Mouse (Mus musculus) C2C12 (cell line): ENCODE measurements at regions not wholly inside any gene's neighbourhood (a gene's known extent, or its start where the extent isn't known, plus 50 kb on each side); places are given as distances from the start of the nearest gene placed in this dataset.

Experiments used
- H3K27me3 ChIP-seq: one replicate; pipeline ENCODE4 v1.6.1; 2011; ENCODE audit not compliant: control insufficient read depth, insufficient read depth, insufficient read length
- H3K36me3 ChIP-seq: one replicate; pipeline ENCODE4 v1.6.1; 2011; ENCODE audit not compliant: control insufficient read depth, insufficient read depth
- H3K4me3 ChIP-seq: one replicate; pipeline ENCODE4 v1.5.1; 2011; ENCODE audit warnings: mild to moderate bottlenecking, control low read depth; ENCODE audit not compliant: poor library complexity, insufficient read depth, severe bottlenecking
- H3K79me2 ChIP-seq: one replicate; pipeline ENCODE4 v1.6.1; 2011; ENCODE audit not compliant: control insufficient read depth, insufficient read depth
- H3K79me3 ChIP-seq: one replicate; pipeline ENCODE4 v1.6.1; 2011; ENCODE audit warnings: low read depth, control low read depth
- H3ac ChIP-seq: one replicate; pipeline ENCODE3; 2011; ENCODE audit warnings: low read depth; ENCODE audit not compliant: control insufficient read depth, insufficient read length
- CEBPB ChIP-seq: IDR thresholded peaks from one replicate; pipeline ENCODE4 v1.6.1; 2011; ENCODE audit warnings: low read depth, mild to moderate bottlenecking, control low read depth, moderate library complexity
- CTCF ChIP-seq: IDR thresholded peaks from one replicate; pipeline ENCODE4 v1.5.1; 2011; ENCODE audit not compliant: control insufficient read depth, insufficient read depth, insufficient read length
- FOSL1 ChIP-seq: IDR thresholded peaks from one replicate; pipeline ENCODE4 v1.8.0; 2011; ENCODE audit warnings: mild to moderate bottlenecking, low read length; ENCODE audit not compliant: poor library complexity, insufficient read depth, severe bottlenecking
- MAX ChIP-seq: IDR thresholded peaks from one replicate; pipeline ENCODE4 v1.6.1; 2011; ENCODE audit warnings: mild to moderate bottlenecking, control low read depth
- MYOD1 ChIP-seq: IDR thresholded peaks from one replicate; pipeline ENCODE4 v1.6.1; 2011; ENCODE audit warnings: low read depth; ENCODE audit not compliant: control insufficient read depth, insufficient read length
- MYOG ChIP-seq: IDR thresholded peaks from one replicate; pipeline ENCODE4 v1.6.1; 2011; ENCODE audit not compliant: control insufficient read depth, insufficient read length; ENCODE audit errors: extremely low read depth
- USF1 ChIP-seq: IDR thresholded peaks from one replicate; pipeline ENCODE4 v1.6.1; 2011; ENCODE audit warnings: low read depth, mild to moderate bottlenecking, control low read depth, moderate library complexity

DNA sequence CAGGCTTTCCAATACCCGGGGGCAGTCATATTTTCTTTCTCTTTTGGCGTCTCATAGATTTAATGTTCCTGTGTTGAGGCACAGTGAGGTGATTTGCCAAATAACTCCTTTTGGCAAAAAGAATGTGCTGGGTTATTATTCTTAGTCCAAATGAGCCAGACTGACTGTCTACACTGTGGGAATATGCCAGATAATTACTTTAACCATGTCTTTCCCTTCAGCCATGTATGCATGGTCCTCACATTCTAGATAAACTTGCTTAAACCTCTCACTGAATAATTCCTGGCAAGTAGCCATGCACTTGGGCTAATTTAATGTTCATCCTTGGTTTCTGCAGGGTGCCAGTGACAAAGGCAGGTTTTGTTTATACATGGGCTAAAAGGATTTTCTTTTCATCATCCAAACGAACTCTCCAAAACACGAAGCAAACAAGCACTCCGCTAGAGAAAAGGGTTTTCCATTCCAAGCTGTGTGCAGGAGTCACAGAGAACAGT lies 544.6 kb downstream of the Kcnj2 start:
- no peaks in the 10 kb centered on the region for H3K79me3 ChIP-seq
- no peaks in the 10 kb centered on the region for H3K36me3 ChIP-seq
- H3ac ChIP-seq = no peak overlapping the region
- TF ChIP-seq MAX (no peak), FOSL1 (no peak), USF1 (no peak), CEBPB (no peak), CTCF (no peak), MYOG (no peak), MYOD1 (no peak)
- H3K4me3 ChIP-seq = no peak overlapping the region
- no peaks in the 10 kb centered on the region for H3K27me3 ChIP-seq
- no peaks in the 10 kb centered on the region for H3K79me2 ChIP-seq

DNA sequence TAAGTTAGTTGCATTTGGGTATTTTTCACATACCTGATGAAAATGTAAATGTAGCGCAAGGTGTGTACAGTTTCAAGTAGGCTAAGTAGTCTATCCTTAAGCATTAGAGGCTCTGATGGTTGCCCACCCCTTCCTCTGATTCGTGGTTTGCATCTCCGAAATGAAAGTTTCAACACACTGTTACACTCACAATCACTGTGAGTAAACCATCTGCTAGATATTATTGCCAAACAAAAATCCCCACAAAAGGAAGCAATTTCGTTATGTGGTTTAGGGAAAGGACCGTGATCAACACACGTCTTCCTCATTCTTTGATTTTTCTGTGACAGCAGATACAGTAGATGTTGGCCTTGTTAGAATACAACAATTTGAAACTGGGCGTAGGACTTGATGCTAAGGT lies 577.6 kb downstream of the Kcnj2 start:
- Histone ChIP-seq H3K36me3 (no peaks in the 10 kb centered on the region), H3K79me2 (no peaks in the 10 kb centered on the region), H3K79me3 (no peaks in the 10 kb centered on the region), H3ac (no peak overlapping the region), H3K4me3 (no peak overlapping the region), H3K27me3 (no peaks in the 10 kb centered on the region)
- TF ChIP-seq CTCF = no peak
- TF ChIP-seq FOSL1 = no peak
- no peak for TF ChIP-seq MAX
- no peak for TF ChIP-seq USF1
- no peak for TF ChIP-seq CEBPB
- TF ChIP-seq MYOD1 = no peak
- no peak for TF ChIP-seq MYOG

DNA sequence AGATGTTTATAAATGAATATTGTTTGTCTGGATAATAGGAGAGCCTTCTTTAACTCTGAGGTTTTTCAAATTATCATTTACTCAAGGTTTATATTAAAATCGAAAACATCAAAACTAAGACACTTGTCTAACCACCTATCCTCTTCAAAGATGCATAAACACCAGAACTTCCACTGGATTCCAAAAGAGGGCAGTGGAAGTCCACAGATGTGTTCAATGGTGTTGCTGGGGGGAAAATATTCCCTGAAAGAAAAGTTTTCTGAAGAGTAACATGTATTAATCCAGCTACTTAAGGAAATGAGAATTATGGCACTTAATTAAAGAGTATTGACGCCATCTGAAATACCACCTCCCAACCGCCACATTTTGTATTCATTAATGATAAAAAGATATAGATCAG lies 586.9 kb downstream of the Kcnj2 start:
- no peaks in the 10 kb centered on the region for H3K36me3 ChIP-seq
- H3K79me2 ChIP-seq = no peaks in the 10 kb centered on the region
- H3K27me3 ChIP-seq = no peaks in the 10 kb centered on the region
- no peak overlapping the region for H3ac ChIP-seq
- no peaks in the 10 kb centered on the region for H3K79me3 ChIP-seq
- H3K4me3 ChIP-seq = no peak overlapping the region
- TF ChIP-seq FOSL1 (no peak), CEBPB (no peak), MYOG (no peak), MAX (no peak)

DNA sequence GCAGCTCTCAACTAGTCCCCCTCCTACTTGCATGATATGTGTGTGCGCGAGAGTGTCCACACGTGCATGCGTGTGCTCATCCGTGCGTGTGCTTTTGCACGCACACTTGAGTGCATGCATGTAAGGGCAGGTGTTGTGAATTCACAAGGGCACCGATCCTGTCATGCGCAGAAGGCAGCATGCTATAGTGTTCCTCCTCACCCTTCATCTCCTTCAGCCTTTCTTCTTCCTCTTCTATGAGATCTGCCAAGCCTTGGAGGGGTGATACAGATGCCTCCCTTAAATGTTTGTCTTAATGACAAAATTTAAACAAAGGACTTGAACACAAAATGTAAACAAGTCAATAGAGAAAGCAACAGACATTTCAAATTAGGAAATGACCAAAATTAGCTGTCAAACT lies 591.8 kb downstream of the Kcnj2 start:
- Histone ChIP-seq H3ac (no peak overlapping the region), H3K79me3 (no peaks in the 10 kb centered on the region), H3K27me3 (no peaks in the 10 kb centered on the region), H3K36me3 (no peaks in the 10 kb centered on the region), H3K79me2 (no peaks in the 10 kb centered on the region), H3K4me3 (no peak overlapping the region)
- TF ChIP-seq USF1 = no peak
- TF ChIP-seq MYOD1 = no peak
- TF ChIP-seq MAX = no peak
- TF ChIP-seq CTCF = no peak
- no peak for TF ChIP-seq CEBPB
- no peak for TF ChIP-seq MYOG
- TF ChIP-seq FOSL1 = no peak

DNA sequence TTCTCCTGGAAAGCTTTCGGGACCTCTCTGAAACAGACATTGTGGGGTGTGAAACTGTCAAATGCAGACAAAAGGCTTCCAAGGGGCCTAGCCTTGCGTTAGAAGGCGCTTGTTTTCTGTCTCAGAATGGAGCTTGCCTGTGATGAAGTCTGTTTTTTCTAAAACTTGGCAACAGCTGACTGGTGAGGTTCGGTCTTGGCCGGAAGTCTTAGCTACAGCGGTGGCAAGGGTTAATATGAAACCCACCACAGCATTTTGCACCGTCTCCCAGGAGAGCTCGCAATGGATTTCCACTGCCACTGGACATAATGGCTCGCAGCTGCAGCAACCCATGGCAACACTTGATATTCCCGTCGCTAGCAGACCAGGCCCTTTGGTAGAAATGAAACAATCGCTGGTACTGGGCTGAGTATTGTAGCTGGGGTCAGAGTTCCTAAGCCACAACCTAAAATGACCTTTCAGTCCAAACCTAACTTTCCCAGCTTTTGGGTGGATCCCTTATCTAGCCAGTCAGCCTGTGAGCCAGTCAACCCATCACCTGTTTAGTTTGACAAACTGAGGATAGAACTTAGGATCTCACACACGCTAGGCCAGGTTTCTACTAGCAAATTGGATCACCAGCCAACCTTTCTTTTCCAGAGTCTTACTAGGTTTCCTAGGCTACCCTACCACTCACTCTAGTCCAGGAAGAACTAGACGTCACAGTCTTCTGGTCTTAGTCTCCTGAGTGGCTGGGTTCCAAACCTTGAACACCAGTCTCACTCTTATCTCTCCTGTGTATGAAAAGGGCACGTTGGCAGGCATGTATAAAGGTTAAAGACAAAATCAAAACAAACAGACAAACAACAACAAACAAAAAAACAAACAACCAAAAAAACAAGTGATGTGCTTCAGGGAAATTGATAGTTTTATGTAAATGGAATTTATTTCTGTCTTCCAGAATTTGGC lies 592.7 kb downstream of the Kcnj2 start:
- no peak overlapping the region for H3K4me3 ChIP-seq
- H3K79me3 ChIP-seq = no peaks in the 10 kb centered on the region

DNA sequence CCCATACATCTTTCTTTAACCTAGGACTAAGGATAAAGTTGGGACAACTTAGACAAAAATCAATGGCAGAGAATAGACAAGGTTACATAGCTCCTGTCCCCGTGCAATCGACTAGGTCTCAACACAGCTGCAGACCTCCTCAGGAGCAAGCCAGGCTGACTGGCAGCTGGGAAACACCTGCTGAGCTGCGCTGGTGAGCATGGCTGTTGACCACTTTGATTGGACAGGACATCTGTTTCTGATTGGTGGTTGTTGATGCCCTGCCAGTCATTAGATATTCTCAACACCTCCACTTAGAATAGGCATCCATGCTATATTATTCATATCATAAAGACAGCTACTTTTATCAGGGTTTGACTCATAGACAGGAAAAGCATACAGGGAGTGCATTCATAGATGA lies 597.3 kb downstream of the Kcnj2 start:
- TF ChIP-seq CTCF = no peak
- no peak for TF ChIP-seq CEBPB
- TF ChIP-seq USF1 = no peak
- no peak for TF ChIP-seq MAX
- TF ChIP-seq FOSL1 = no peak
- no peak for TF ChIP-seq MYOD1
- no peak for TF ChIP-seq MYOG
- no peaks in the 10 kb centered on the region for H3K27me3 ChIP-seq
- H3K79me2 ChIP-seq = no peaks in the 10 kb centered on the region

More for the DNA sequence above, 592.7 kb downstream of the Kcnj2 start:
- H3K27me3 ChIP-seq = no peaks in the 10 kb centered on the region
- no peaks in the 10 kb centered on the region for H3K36me3 ChIP-seq
- TF ChIP-seq USF1 (no peak), CEBPB (no peak), MAX (no peak), CTCF (no peak), FOSL1 (no peak), MYOD1 (no peak), MYOG (no peak)
- no peak overlapping the region for H3ac ChIP-seq
- H3K79me2 ChIP-seq = no peaks in the 10 kb centered on the region

More for the DNA sequence above, 597.3 kb downstream of the Kcnj2 start:
- Histone ChIP-seq H3K4me3 (no peak overlapping the region), H3ac (no peak overlapping the region), H3K36me3 (no peaks in the 10 kb centered on the region), H3K79me3 (no peaks in the 10 kb centered on the region)
